11 mouse cellular contexts compared by ENCODE assay signal in genomic region chr2:108827974-108828700, GRCm38 (mm10).
DNase-seq lines count a peak whose midpoint lies in the region; ATAC-seq lines count a peak whose summit lies in the region.
"Had no signal": no experiment of that assay in that cellular context is flagged by ENCODE, and none has a peak within 500 bp of the region (broad histone marks: within the 10 kb centered on the region; RNA-seq: fewer than 3 reads in every experiment).

No protein-coding gene starts in this region.

- intact Hi-C loops in left cerebral cortex, postnatal 4 days (cut with DNase I): no loop called here

- no peaks in the 10 kb centered on the region for H3K9me3 ChIP-seq in heart, embryonic 16.5 days (replicated peaks; ENCODE audit: control insufficient read depth, low read length)
- H3K9me3 ChIP-seq in midbrain, embryonic 14.5 days (ENCODE audit: control insufficient read depth, low read length): no peaks in the 10 kb centered on the region

- H3K36me3 ChIP-seq in heart, embryonic 16.5 days (ENCODE audit: control insufficient read depth, insufficient read depth): no peaks in the 10 kb centered on the region
- H3K36me3 ChIP-seq in midbrain, embryonic 14.5 days (ENCODE audit: control insufficient read depth, insufficient read depth, low read length): no peaks in the 10 kb centered on the region

- H3K4me2 ChIP-seq in heart, embryonic 16.5 days (ENCODE audit: low read depth, low read length): no peak overlapping the region
- no peak overlapping the region; the same call in 1 of the 2 replicates for H3K4me2 ChIP-seq in midbrain, embryonic 14.5 days (ENCODE audit: low read length)
- H3K4me2 ChIP-seq: liver, embryonic 11.5 days had no signal

- no peak overlapping the region for H3K9ac ChIP-seq in heart, embryonic 16.5 days (ENCODE audit: low read length)
- no peak overlapping the region; the same call in 1 of the 2 replicates for H3K9ac ChIP-seq in midbrain, embryonic 14.5 days (replicated peaks; ENCODE audit: low read length)

- 0 out of 2 replicates have a peak overlapping the region, but pooled peaks have one; percentile 5 for H3K27ac ChIP-seq in heart, embryonic 16.5 days (ENCODE audit: low read length)
- H3K27ac ChIP-seq in midbrain, embryonic 14.5 days (replicated peaks; ENCODE audit: low read depth, low read length): peak overlapping the region; percentile 53

- no peak for DNase-seq in heart, adult 18-20 months
- DNase-seq in adipocyte (ENCODE audit: low spot score): peak; percentile 22
- peak; percentile 2 for DNase-seq in embryo, embryonic 9.5 days (ENCODE audit: extremely low spot score)
- peak; percentile 5 for DNase-seq in midbrain, embryonic 14.5 days
- DNase-seq in spleen, postnatal 14 days (ENCODE audit: low spot score in 2 of 2): no peak
- DNase-seq in left cerebral cortex, postnatal 4 days: no peak
- DNase-seq: kidney, adult 18-20 months; thymus, postnatal 4 days had no signal

- no peaks in the 10 kb centered on the region for H3K27me3 ChIP-seq in heart, embryonic 16.5 days (ENCODE audit: control insufficient read depth, insufficient read depth, low read length)
- H3K27me3 ChIP-seq in midbrain, embryonic 14.5 days (ENCODE audit: control insufficient read depth, insufficient read depth, low read length): no peaks in the 10 kb centered on the region
- H3K27me3 ChIP-seq: Patski had no signal

- H3K4me1 ChIP-seq in heart, embryonic 16.5 days (ENCODE audit: control insufficient read depth, insufficient read depth, low read length): 0 out of 2 replicates have a peak, but pooled peaks cover 2% of the 10 kb centered on the region
- peaks cover 11% of the 10 kb centered on the region; the same call in 1 of the 2 replicates for H3K4me1 ChIP-seq in midbrain, embryonic 14.5 days (ENCODE audit: control insufficient read depth, insufficient read depth, low read length)

- 44% methylated on average over 3 of the region's 3 CpGs for WGBS in heart, embryonic 16.5 days
- 30% methylated on average over 3 of the region's 3 CpGs for WGBS in midbrain, embryonic 14.5 days

- no peak overlapping the region for H3K4me3 ChIP-seq in heart, embryonic 16.5 days (ENCODE audit: low read length)
- no peak overlapping the region for H3K4me3 ChIP-seq in midbrain, embryonic 14.5 days (replicated peaks; ENCODE audit: low read depth, low read length)

- ATAC-seq in heart, embryonic 16.5 days (replicated peaks; ENCODE audit: extremely low read depth, insufficient read depth, low FRiP score): no peak
- no peak for ATAC-seq in midbrain, embryonic 14.5 days (ENCODE audit: low FRiP score, low TSS enrichment)

Comparison
In these comparisons a context has a peak if more than half of its experiments do, and no peak if none do; other contexts are left out.
1. DNase-seq: peak in adipocyte (single experiment), embryo, embryonic 9.5 days (single experiment) and midbrain, embryonic 14.5 days (single experiment); none in heart, adult 18-20 months (0 of 2), spleen, postnatal 14 days (0 of 2) and left cerebral cortex, postnatal 4 days (single experiment).